Mouse (Mus musculus) CD4-positive helper T cell, adult 2 months (primary cell): Measurements from ENCODE around the gene Wwp2.
A peak's percentile ranks its signal among the peaks of the same experiment; 100 is the strongest.

ENCODE experiments used
- DNase-seq: peaks from one replicate; pipeline ENCODE4 v3.0.0-alpha.2; 2012; ENCODE audit warnings: low read depth, missing footprints, low spot score

Gene Wwp2

DNA sequence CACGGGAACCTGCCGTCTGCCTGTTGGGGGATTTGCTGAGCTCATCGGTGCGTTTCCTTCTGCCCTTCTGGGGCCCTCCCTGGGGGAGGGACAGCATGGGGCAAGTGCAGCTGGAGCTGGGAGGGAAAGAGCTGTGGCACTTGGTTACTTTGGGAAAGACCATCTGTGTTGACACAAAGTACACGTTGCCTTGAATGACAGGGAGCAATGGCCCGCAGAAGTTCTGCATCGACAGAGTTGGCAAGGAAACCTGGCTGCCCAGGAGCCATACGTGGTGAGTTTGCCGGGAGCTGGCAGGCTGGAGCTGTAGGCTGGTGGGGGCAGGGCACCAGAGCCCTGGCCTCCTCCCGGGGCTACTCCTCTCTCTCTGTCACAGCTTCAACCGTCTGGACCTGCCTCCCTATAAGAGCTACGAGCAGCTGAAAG lies 120.4 kb downstream of the Wwp2 start:
- DNase-seq: no peak

DNA sequence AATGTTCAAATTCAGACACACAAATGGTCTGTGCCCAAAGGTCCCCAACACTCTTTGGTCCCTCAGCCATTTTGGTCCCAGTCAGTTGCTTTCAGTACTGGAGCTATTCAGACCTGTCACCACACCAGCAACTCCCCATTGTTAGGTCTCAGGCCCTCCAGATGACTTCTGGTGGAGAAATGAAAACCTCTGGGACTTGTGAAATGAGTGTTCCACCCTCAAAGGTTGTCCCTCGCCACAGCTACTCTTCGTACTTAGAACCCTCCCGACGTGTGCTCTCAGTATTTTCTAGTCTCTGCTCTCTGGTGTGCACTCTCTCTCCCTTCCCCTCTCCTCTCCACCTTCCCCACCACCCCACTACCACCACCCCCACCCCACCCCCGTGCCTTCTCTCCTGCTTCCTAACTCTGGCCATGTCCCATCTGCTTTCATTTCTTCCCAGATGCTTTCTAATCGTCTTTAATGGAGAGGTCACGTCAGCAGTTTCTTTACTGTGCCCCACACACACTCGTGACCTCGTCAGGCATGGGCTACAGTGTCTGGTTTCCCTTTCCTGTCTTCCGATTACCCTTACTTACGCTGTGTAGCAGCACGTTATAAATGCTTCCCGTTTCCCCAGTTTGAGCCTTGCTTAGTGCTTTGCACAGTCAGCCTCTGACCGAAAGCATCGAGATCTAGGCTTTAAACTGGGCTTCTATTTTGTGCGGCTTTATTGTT lies 124.8 kb downstream of the Wwp2 start:
- DNase-seq: peak; percentile 35

DNA sequence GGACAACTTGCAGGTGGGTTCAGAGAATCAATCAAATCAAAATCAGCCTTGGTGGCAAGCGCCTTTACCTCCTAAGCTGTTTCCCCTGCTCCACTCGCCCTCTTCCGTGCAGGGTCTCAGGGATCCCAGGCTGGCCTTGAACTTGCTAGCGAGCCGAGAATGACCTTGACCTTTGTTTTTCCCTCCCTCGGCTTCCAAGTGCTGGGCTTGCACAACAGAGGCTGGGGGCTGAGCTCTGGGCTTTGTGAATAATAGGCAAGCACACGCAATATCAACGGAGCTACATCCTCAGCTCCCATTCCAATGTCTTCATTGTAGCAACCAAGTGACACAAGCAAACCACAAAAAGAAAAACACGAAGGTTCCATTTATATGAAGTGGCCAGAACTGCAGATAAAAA lies 126.0 kb downstream of the Wwp2 start:
- DNase-seq: no peak

DNA sequence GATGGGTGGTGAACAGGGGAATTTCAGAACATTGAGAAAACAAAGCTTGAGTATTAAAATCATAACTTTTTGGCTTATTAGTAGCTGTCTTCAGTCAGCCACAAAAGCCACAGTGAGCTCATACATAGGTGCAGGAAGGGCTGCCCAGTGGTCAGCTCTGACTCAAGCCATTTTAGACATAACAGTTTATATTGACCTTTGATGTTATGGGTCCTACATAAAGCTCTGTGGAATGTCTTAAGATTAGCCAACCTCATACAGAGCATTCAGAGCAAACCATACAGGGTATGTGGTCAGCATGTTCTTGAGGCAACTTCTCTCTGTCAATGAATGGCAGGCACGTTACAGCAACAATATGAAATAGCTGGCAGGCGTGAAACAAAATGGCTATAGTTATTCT lies 134.9 kb downstream of the Wwp2 start:
- no peak for DNase-seq

DNA sequence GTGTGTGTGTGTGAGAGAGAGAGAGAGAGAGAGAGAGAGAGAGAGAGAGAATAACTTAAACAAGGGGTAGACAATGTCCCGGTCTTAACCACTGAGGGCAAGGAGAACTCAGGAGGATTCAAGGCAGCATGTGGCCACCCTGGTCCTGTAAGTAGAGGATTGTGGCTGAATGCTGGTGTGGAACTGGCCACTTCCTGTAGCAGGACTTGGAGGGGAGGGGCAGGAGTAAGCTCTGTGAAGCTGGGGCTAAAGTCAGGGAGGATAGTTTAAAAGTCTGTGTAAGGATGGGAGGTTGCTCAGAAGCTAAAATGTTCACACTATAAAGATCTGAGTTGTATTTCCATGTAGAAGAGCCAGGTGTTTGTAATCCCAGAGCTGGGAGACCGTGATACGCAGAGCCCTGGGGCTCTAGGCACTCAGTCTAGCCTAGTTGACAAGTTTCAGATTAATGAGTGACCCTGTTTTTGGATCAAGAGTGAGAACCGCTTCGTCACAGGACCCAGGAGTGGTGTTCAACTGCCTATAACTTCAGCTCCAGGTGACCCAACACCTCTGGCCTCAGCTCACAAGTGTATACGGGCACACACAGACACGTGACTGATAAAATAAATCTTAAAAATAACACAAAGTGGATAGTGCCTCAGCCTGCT lies 135.4 kb downstream of the Wwp2 start:
- DNase-seq: no peak

DNA sequence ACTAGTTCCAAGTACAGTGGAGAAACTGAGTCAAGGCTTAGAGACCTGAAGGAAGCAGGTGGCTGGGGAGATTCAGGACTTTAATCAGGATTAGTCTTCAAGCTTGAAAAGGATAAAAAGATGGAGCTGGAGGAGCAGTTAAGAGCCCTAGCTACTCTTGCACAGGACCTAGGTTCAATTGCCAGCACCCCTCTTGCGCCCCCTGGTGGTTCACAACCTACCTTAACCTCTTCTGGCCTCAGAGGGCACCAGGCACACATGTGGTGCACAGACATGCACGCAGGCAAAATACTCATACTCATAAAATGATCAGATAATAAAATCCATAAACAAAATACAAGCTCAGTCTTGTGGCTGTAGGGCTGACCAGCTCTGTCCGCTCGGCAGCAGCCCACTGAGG lies 136.3 kb downstream of the Wwp2 start:
- peak; percentile 64 for DNase-seq

DNA sequence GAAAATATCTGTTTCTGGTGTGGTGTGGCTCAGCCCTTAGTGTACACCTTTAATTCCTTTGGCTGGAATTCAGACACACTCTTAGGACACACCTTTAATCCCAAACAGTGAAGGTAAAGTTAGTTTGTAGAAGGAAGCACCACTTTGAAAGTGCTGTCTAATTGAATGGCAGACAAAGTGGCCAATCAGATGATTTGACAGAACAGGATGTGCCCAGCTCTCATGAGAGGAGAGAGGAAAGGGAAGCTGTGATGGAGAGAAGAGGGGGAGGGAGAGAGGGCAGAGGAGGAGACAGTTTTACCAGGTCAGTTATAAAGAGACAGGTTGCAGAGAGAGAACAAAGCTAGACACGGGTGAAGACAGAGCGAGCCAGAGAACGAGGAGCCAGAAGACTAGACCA lies 138.6 kb downstream of the Wwp2 start:
- DNase-seq: no peak

DNA sequence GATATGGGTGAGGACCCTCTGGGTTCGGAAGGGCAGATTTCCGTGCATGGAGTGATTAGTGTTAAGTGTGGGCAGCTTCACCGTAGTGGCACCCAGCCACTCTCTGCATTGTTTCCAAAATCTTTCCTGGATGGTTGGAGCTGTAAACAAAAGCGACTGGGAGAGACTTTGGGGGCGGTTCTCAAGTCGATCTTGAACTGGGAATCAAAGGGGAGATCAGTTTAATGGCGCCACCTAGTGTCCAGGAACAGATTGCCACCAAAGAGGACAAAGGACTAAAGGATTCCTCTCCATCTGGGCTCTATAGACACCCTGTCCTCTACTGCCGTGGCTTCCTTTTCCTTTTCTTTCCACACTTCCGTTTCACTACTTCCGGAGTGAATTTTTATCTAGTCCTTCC lies 140.5 kb downstream of the Wwp2 start:
- DNase-seq: peak; percentile 61

DNA sequence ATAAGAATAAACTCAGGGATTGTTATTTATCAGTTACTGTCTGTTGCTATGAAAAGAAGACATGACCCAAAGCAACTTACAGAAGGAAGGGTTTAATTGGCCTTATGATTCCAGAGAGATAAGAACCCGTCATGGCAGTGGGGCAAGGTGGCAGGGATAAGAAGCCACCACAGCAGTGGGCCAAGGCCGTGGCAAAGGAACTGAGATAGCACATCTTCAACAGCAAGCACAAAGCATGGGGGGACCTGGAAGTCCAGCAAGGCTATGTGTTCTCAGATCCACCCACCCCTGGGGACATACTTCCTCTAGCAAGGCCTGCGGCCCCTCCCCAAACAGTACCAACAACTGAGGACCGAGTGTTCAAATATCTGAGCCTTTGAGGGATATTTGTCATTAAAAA lies 141.5 kb downstream of the Wwp2 start:
- DNase-seq: no peak

DNA sequence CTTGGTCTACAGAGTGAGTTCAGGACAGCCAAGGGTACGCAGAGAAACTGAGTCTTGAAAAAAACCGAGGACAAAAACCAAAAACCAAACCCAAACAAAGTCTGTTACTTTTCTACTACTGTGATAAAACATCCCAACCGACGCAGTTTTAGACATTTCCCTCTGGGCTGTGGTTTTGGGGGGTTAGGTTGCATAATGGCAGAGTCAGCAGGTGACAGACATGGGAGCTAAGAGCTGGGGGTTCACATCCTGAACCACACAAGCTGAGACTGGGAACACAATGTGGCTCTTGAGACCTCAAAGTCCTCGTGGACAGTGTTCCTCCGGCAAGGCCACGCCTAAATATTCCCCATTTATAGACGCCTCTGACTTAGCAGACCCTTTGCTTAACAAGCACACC lies 142.0 kb downstream of the Wwp2 start:
- DNase-seq: no peak

DNA sequence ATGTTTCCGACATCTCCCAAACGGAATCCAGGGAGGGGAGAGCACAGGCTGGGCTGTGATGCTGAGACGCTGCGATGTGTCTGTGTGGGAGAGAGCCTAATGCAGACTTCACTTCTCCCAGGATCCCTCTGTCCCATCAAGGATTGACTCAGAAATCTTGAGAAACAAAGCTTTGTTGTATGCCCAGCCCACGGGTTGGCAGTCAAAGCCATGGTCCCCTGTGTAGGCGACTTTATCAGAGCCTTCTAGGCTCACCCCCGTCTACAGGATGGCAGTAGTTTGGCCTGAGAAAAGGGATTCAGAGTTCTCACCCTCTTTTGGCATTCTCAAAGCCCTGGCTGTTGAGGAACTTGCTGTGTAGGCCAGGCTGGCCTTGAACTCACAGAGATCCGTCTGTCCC lies 142.4 kb downstream of the Wwp2 start:
- no peak for DNase-seq

DNA sequence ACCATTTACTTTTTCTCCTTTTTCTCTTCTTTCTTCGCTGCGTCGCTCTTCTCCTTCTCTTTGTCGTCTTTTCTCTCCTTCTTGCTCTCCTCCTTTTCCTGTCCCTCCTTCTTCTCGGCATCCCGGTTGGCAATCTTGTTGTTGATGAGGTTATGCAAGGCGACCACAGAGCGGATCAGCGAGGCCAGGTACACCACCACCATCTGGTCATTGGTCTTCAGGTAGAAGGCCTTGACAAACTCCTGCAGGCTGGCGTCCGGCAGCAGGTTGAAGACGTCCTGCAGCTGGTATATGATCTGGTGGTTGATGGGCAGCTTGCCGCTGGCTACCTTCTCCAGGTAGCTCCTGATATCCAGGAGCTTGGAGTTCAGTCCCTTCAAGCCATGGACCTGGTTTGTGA lies 144.7 kb downstream of the Wwp2 start:
- no peak for DNase-seq

DNA sequence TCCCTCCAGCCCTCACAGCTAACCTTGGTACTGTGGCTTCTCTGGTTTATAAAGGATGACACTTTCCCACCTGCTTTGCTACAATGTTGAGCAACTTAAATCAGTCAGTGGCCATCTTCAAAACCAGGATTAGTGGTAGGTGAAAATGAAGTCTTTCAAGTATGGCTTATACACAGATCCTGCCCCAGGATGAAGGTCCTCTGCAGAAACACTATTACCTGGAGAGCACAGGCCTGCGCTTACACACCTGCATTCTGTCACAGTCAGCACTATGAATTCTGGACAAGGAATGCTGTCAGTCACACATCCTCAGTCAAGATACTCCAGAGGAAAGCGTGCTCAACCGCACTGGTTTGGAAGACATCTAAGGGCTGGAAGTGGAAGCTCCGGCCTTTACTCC lies 145.4 kb downstream of the Wwp2 start:
- DNase-seq: no peak

DNA sequence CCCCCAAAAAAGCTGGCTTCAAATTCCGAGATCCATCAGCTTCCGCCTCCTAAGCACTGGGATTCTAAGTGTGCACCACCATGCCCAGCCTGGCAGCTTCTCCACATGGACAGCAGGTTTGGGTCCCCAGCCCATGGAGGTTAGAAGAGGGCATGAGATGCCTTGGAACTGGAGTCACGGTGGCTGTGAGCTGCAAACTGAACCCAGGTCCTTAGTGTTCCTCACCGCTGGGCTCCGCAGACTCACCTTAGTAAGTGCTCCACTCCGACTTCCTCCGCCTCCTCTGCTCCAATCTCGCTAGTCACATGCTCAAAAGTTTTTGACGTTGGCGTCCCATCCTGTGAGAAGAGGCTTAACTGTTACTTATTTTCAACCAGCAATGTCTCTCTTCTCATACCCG lies 146.0 kb downstream of the Wwp2 start:
- no peak for DNase-seq

DNA sequence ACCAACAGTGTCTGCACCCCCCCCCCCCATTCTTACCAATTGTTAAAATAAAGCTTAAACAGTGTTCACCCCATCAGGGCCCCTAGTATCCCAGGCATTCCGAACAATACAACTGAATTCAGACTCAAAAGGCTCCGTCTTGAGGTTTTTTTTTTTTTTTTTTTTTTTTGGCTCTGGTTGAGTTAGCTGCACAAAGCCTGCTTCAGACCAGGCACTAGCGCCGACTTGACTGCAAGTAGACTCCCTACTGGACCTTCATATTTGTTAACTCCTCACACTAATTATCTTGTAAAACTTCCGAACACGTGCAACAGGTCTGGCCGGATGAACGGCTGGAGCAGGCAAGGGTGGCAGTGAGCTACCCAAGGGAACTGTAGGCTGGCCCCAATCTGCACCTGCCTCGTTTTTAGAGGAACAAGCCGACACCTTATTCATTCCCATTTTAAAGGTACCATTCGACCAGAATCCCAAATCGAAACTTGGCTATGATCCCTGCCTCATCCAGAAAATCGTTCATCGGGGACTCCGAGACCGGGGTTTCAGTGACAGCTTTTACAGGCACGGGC lies 151.3 kb downstream of the Wwp2 start:
- peak; percentile 14 for DNase-seq

DNA sequence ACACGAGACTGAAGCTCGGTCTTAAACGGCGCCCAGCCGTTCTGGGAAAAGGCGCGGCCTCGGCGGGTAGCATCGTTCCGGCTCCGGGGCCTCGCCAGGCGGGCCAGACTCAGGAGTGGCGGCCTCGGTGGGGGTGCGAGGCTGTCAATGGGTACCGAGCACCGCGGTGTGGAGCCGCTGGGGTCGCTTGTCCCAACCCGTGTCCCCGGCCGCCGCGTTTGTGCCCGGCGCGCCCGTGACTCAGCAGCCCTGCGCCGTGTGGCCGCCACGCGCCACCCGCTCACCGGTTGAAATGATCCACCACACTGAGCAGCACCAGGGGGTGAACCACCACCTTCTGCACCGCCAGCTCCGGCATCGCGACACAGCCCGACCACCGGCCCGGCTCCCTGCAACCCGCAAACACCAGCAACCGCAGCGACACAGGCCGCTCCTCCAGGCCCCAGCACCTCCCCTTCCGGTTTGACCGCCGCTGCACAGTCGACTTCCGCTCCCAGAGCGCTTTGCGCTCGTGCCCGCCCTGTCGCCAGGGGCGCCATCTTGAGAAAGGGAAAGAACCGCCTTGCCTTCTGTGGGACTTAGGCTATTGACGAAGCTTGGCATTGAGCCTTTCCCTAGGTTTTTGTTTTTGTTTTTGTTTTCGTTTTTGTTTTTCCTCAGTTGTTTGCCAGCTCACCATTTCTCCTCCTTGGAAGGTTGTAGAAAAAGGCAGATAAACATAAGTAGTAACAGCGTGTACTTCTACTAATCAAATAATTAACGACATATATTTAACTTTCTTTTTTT lies 152.0 kb downstream of the Wwp2 start, which contains the start of gene Psmd7:
Gene Psmd7 (minus strand): TSS at position 470 of the 786 bp plus-strand sequence.
- peak; percentile 94 for DNase-seq

DNA sequence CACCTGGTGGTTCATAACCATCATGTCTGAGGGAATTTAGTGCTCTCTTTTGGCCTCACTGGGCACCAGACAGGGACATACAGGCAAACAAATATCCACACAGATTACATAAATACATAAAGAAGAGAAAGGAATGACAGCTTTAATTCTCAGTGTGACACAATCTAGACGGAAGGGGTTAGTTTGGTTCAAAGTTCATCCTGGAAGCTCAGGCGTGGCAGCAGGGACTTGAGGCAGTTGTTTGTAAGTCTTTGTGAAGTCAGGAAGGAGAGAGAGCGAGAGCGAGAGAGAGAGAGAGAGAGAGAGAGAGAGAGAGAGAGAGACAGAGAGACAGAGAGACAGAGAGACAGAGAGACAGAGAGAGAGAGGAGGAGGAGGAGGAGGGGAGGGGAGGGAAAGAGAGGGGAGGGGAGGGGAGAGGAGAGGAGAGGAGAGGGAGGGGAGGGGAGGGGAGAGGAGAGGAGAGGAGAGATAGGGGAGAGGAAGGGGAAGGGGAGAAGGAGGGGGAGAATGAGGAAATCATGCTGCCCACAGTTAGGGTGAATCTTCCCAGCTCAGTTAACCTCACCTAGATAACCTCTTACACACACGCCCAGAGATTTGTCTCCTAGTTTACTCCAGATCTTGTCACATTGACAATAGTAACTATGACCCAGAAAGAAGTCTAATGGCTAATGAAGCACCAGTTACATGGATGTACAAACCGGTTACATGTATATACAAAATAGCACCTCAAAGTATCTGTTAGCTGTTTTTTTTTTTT lies 158.0 kb downstream of the Wwp2 start:
- DNase-seq: no peak

DNA sequence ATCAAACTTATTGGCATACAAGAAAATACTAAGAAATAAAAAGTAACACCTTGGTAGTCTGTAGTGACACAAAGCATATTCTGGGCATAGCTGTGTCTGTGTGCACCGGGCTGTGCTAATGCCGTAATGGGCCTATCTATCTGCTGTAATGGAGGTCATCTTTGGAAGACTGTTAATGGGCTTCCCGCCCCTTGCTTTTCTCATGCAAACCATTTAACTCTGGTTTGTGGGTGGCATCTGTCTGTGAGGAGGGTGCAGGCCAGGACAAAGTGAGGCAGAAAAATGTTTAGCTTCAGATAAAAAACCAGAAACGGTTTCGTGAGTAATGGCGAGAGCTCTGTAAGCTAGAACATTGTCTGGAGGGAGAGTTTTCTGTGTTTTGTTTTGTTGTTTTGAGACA lies 158.7 kb downstream of the Wwp2 start:
- no peak for DNase-seq

DNA sequence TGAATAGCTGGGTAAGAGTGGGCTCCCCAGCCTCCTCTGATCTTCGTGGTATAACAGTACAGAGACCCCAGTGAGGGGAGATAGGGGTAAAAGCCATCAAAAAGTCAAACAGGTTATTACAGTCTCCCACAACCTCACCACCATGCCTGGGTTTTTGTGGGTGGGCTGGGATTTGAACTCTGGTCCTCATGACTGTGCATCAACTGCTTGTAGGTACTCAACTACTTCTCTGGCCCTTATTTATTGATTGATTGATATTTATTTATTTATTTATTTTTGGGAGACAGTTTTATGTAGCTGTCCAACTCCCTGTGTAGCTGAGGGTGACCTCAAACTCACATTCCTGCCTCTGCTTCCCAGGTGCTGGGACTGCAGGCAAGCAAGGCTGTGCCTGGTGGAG lies 161.6 kb downstream of the Wwp2 start:
- DNase-seq: no peak

DNA sequence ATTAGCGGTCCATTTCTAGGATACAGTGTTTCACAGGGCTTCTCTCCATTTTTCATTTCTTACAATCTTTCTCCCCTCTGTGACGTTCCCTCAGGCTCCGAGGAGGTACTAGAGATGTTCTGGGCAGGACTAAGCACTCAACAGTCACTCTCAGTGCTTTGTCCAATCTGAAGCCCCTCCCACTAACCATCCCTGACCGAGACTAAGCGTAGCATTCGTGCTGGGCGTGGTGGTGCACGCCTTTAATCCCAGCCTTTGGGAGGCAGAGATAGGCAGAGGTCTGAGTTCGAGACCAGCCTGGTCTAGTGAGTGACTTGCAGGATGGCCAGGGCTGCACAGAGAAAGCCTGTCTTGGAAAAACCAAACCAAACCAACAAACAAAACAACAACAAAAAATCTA lies 163.5 kb downstream of the Wwp2 start:
- no peak for DNase-seq

DNA sequence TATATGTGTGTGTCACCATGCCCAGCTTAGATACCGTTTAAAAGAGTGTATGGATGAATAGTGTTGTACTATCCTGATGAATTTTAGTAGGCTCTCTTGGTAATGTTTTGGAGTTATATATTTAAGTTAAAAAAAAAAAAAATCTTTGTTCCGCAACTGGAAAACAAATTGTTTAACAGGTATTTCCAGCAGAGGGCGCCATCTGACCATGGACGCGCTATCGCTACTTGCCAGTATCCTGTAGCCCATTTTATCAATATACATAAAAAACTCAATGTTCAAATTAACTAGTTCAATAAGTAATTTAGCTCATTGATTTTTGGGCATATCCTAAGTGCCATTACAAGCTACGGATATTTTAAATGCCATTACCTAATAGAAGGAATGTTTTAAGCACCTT lies 166.9 kb downstream of the Wwp2 start:
- peak; percentile 68 for DNase-seq
